Mouse (Mus musculus) stomach, embryonic 16.5 days (tissue): ENCODE data around the gene Tbc1d30. TPM values are rescaled to one million over a fixed set of nuclear protein-coding genes. Genes with fewer than 3 reads are reported as not detected.

Source experiments
- ATAC-seq: fragments of 200-750 bp; cut with Nextera tagmentation; 2 replicates; pipeline ENCODE4 v1.8.0; 2017; ENCODE audit warnings: moderate number of reproducible peaks, moderate TSS enrichment; ENCODE audit not compliant: insufficient read depth, low FRiP score
- H3K27ac ChIP-seq: fragments of 300-500 bp; sonication (generic); 2 replicates; pipeline ENCODE4 v1.5.1; 2014; ENCODE audit warnings: low read length
- H3K27me3 ChIP-seq: fragments of 300-500 bp; sonication (generic); 2 replicates; pipeline ENCODE4 v1.6.1; 2014; ENCODE audit warnings: low read length, control low read depth, mixed read lengths; ENCODE audit not compliant: control insufficient read depth, insufficient read depth
- H3K36me3 ChIP-seq: fragments of 300-500 bp; sonication (generic); 2 replicates; pipeline ENCODE4 v1.6.1; 2014; ENCODE audit warnings: low read length; ENCODE audit not compliant: control insufficient read depth, insufficient read depth
- H3K4me1 ChIP-seq: fragments of 300-500 bp; sonication (generic); 2 replicates; pipeline ENCODE4 v1.6.1; 2014; ENCODE audit warnings: low read length, control low read depth, mixed read lengths; ENCODE audit not compliant: control insufficient read depth, insufficient read depth
- H3K4me2 ChIP-seq: fragments of 300-500 bp; sonication (generic); 2 replicates; pipeline ENCODE4 v1.6.1; 2014; ENCODE audit warnings: low read depth, low read length, mixed read lengths
- H3K4me3 ChIP-seq: fragments of 300-500 bp; sonication (generic); replicated peaks from 2 replicates; pipeline ENCODE4 v1.5.1; 2014; ENCODE audit warnings: mild to moderate bottlenecking, low read length
- H3K9ac ChIP-seq: fragments of 300-500 bp; sonication (generic); 2 replicates; pipeline ENCODE4 v1.6.1; 2014; ENCODE audit warnings: low read length
- H3K9me3 ChIP-seq: fragments of 300-500 bp; sonication (generic); replicated peaks from 2 replicates; pipeline ENCODE4 v1.6.1; 2016; ENCODE audit warnings: low read length, control low read depth; ENCODE audit not compliant: control insufficient read depth
- WGBS: fragments of 180-500 bp; shearing (Covaris S2); extraction: QIAGEN DNeasy Blood & Tissue Kit; methylation state at CpG from one replicate; pipeline ENCODE4 v1.1.7; 2014; 5-methylcytosine and 5-hydroxymethylcytosine counted together
- polyA plus RNA-seq: library from polyadenylated mRNA; unstranded; fragments of >200 nt; fragmentation: Nextera tagmentation; extraction: Ambion mirVana; gene quantifications from 2 replicates; pipeline ENCODE4 v1.2.1, GENCODE M21; 2015

Gene Tbc1d30
- polyA plus RNA-seq, 1 experiment from 2014 or later, result 5.8 TPM

DNA sequence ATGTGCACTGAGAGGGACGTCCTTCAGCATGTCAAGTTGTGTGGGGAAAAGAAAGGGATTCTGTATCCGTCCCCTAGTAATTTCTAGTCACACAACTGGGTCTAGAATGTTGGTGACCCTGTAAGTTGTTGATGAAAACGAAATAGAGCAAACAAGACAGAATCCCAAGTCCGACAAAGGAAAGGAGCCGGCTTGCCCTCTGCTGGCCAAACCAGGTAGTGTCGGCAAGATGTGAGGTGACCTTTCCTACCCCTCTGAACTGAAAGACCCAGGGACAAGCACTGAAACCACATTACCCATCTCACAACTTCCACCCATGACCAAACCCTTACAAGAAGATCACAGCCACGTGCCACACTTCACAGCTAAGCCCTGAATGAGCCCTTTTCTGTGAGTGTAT lies 20.1 kb downstream of the Tbc1d30 start:
- 15% methylated on average over 7 of the region's 7 CpGs for WGBS
- Histone ChIP-seq H3K27ac (no peak overlapping the region), H3K27me3 (no peaks in the 10 kb centered on the region), H3K9ac (no peak overlapping the region), H3K4me2 (no peak overlapping the region), H3K4me1 (no peaks in the 10 kb centered on the region; the same call in 1 of the 2 replicates), H3K36me3 (0 out of 2 replicates have a peak, but pooled peaks cover 3% of the 10 kb centered on the region), H3K4me3 (no peak overlapping the region), H3K9me3 (no peaks in the 10 kb centered on the region)
- no peak for ATAC-seq

DNA sequence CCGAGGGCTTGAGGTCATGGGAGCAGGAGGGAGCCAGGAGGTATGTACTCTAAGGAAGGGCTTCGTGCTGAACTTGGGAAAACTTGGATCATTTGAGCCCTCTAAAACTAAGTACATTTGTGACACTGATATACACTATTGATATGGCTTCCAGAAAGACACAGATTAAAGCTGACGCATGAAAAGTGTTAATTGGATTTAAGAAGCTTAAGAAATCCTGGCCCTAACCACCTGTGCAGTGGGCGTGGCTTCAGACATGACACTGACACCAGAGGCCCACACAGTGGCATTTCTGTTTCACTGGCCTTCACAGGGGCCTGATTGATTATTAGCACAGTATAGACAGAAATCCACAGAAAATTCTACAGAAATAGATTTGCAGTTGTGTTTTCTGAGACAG lies 21.5 kb downstream of the Tbc1d30 start:
- Histone ChIP-seq H3K9ac (no peak overlapping the region), H3K9me3 (no peaks in the 10 kb centered on the region), H3K4me3 (no peak overlapping the region), H3K36me3 (0 out of 2 replicates have a peak, but pooled peaks cover 3% of the 10 kb centered on the region), H3K4me2 (no peak overlapping the region), H3K4me1 (no peaks in the 10 kb centered on the region; the same call in 1 of the 2 replicates), H3K27ac (no peak overlapping the region), H3K27me3 (no peaks in the 10 kb centered on the region)
- 66% methylated on average over 4 of the region's 4 CpGs for WGBS
- no peak for ATAC-seq

DNA sequence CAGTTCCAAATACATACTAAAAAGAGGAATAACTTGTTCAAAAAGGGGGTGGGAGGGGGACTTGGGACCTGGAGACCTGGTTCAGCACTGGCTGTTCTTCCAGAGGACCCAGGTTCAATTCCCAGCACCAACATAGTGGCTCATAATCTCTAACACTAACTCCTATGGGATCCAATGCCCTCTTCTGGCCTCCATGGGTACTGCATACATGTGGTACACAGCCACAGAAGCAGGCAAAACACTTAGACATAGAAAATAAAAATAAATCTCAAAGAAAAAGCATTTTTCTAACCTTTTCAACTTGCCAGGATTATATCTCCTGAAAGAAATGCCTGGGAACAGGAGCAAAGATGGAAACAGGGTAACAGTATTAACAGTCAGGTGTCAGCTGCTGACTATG lies 24.9 kb downstream of the Tbc1d30 start:
- H3K4me3 ChIP-seq, result no peak overlapping the region
- no peak overlapping the region for H3K9ac ChIP-seq
- no peak for ATAC-seq
- no peak overlapping the region for H3K4me2 ChIP-seq
- H3K4me1 ChIP-seq, result no peaks in the 10 kb centered on the region; the same call in 1 of the 2 replicates
- H3K36me3 ChIP-seq, result no peaks in the 10 kb centered on the region
- no peak overlapping the region for H3K27ac ChIP-seq
- H3K27me3 ChIP-seq, result no peaks in the 10 kb centered on the region
- H3K9me3 ChIP-seq, result no peaks in the 10 kb centered on the region

DNA sequence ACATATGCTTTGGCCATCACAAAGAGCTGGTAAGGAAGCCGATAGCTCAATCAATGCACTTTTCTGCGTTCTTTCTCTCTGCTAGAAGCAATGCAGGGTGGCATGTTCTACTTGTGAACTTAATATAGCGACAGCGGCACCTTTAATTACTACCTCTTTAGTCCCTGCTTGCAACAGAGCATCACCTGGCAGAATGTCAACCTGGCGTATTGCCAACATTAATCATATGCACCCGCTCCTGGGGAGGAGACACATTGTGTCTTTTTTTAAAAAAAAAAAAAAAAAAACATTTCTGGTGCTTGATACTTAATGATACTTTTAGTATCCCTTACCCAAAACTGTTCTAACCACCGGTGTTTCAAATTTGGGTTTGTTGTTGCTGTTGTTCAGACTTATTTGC lies 27.6 kb downstream of the Tbc1d30 start:
- 78% methylated on average over 7 of the region's 7 CpGs for WGBS
- no peak for ATAC-seq
- Histone ChIP-seq H3K9ac (no peak overlapping the region), H3K4me3 (no peak overlapping the region), H3K4me1 (no peaks in the 10 kb centered on the region), H3K27me3 (no peaks in the 10 kb centered on the region), H3K4me2 (no peak overlapping the region), H3K9me3 (no peaks in the 10 kb centered on the region), H3K27ac (no peak overlapping the region), H3K36me3 (no peaks in the 10 kb centered on the region)

DNA sequence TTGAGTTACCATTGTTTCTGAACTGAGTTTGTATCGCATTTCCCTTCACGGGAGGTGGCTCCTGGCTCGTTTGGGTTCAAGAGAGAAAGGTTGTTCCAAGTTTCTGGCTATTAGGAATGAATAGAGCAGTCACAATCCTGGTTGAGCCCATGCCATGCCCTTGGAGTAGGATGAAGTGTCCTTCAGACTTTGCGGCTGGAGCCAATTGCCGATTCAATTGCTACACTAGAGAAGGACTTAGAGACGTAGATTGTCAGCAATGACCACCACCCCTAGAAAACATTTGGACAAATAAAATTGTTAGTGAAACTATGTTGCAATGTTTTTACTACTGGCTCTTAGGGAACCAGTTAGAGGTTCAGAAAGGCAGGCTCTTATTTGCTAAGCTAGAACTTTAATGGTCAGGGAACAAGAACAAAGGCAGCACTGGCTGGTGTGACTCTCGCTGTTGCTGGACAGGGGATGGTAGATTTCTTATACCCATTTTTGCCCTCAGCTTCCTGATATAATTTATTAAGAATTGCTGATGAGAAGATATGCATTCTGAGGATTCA lies 32.6 kb downstream of the Tbc1d30 start:
- WGBS, result 81% methylated on average over 7 of the region's 7 CpGs
- H3K36me3 ChIP-seq, result no peaks in the 10 kb centered on the region
- H3K4me3 ChIP-seq, result no peak overlapping the region
- no peaks in the 10 kb centered on the region for H3K4me1 ChIP-seq
- no peak overlapping the region for H3K9ac ChIP-seq
- H3K9me3 ChIP-seq, result no peaks in the 10 kb centered on the region
- H3K27ac ChIP-seq, result no peak overlapping the region
- ATAC-seq, result no peak
- H3K27me3 ChIP-seq, result peaks cover 3% of the 10 kb centered on the region; the same call in 1 of the 2 replicates
- H3K4me2 ChIP-seq, result no peak overlapping the region

DNA sequence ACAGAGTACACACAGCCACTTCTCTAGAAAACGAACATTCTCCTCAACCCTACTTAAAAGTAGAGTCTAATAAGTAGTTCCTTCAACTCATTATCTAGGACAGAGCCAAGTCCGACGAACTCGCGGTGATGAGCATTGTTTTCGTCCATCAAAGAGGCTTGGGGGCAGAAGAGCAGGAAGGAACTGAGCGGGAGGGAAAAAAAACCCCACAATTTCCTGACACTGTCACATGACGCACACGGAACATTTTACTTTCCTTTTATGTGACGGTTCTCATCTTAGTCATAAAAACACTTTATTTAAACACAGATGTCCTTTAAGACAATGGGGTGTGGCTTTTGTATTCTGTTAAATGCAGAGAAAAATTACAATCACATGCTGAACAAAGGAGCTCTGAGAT lies 34.7 kb downstream of the Tbc1d30 start:
- H3K4me2 ChIP-seq, result no peak overlapping the region
- H3K4me1 ChIP-seq, result no peaks in the 10 kb centered on the region
- no peak for ATAC-seq
- WGBS, result 81% methylated on average over 10 of the region's 10 CpGs
- H3K9ac ChIP-seq, result no peak overlapping the region
- H3K9me3 ChIP-seq, result no peaks in the 10 kb centered on the region
- no peak overlapping the region for H3K4me3 ChIP-seq
- H3K36me3 ChIP-seq, result no peaks in the 10 kb centered on the region
- H3K27ac ChIP-seq, result no peak overlapping the region
- peaks cover 3% of the 10 kb centered on the region; the same call in 1 of the 2 replicates for H3K27me3 ChIP-seq

DNA sequence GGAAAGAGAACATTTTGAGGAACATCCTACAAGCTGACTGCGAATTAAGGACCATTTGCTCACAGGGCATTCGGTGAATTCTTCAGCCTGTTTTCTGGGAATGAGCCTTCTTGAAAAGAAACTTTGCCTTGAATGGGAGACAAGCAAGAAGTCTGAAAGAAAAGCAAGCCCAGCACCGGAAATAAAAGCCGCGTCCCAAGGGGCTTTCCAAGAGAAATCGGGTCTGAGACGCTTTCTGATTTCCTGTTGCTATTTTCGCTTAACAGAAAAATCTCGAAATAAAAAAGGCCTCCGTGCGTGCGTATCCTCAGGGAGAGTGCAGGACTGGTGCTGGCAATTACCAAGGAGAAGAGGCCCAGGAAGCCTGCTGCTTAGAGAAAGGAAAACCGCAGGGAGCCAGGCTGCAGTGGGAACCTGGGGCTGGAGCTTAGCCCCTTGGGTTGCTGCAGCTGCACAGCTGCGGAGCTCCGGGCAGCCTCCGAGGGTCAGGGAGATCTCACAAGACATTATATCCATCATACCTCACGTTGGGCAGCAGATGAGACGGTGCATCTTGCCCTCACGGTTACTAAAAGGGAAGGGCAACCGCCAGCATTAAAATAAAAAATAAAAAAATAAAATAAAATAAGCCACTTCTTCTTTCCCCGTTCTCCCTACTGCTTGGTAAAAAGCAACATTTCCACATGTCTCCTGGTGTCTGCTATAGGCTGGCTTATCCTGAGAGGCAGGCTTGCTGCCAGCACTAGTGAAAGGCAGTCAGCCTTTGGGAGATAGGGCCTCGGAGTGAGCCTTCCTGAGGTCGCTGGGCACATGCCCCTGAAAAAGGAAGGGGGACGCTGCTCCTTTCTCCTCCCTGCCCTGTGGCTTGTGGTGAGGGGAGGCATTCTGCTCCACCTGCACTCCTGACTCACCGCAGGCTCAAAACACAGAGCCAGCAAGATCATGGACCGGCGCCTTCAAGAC lies 35.5 kb downstream of the Tbc1d30 start:
- H3K9me3 ChIP-seq, result no peaks in the 10 kb centered on the region
- WGBS, result 41% methylated on average over 27 of the region's 27 CpGs
- no peak for ATAC-seq
- peak overlapping the region; percentile 10 for H3K4me2 ChIP-seq
- H3K27ac ChIP-seq, result no peak overlapping the region
- H3K27me3 ChIP-seq, result peaks cover 6% of the 10 kb centered on the region
- H3K36me3 ChIP-seq, result no peaks in the 10 kb centered on the region
- 0 out of 2 replicates have a peak, but pooled peaks cover under 1% of the 10 kb centered on the region for H3K4me1 ChIP-seq
- no peak overlapping the region for H3K4me3 ChIP-seq
- no peak overlapping the region for H3K9ac ChIP-seq

DNA sequence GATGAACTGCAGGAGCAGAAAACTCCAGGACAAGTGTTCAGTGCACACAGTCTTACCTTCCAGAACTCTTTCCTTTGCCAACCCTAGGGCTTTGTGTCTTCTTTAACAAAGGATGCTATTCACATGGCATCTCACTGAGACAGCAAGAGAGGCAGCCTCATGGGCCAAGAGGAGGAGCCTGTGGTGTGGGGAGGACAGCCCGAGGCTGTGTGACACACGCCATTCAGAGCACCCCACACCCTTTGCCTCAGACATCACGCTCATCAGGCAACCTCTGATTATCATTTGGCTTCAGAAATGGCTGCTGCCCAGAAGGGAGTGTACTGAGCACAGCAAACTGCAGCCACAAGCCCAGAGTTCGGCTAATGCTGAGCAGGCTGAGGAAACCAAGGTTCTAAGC lies 36.9 kb downstream of the Tbc1d30 start:
- 60% methylated on average over 4 of the region's 4 CpGs for WGBS
- Histone ChIP-seq H3K27me3 (peaks cover 9% of the 10 kb centered on the region), H3K9ac (no peak overlapping the region), H3K36me3 (no peaks in the 10 kb centered on the region), H3K4me3 (no peak overlapping the region), H3K4me1 (peaks cover 14% of the 10 kb centered on the region; the same call in 1 of the 2 replicates), H3K4me2 (no peak overlapping the region), H3K9me3 (no peaks in the 10 kb centered on the region), H3K27ac (no peak overlapping the region)
- ATAC-seq, result no peak

DNA sequence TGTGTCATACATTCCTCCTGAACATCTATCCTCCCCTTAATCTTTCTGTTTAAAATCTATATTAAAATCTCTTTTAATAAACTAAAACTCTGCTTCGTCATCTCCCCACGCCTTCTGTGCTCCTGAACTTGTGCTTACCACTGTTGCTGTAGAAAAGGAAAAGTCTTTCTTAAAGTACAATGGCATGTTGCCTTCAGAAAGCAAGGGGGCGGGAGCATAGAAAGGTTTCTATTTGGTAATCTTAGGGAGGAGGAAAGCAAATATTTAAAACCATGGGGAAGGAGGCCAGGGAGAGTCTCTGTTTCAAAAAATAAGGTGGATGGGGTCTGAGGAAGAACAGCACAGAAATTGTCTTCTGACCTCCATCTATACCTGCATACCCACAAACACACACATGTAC lies 38.0 kb downstream of the Tbc1d30 start:
- Histone ChIP-seq H3K27ac (no peak overlapping the region), H3K9ac (no peak overlapping the region), H3K9me3 (no peaks in the 10 kb centered on the region), H3K36me3 (no peaks in the 10 kb centered on the region), H3K4me1 (peaks cover 14% of the 10 kb centered on the region; the same call in 1 of the 2 replicates), H3K4me3 (no peak overlapping the region), H3K4me2 (no peak overlapping the region), H3K27me3 (peaks cover 9% of the 10 kb centered on the region)
- WGBS, result 59% methylated on average over 3 of the region's 3 CpGs
- ATAC-seq, result no peak
